Mouse (Mus musculus) urinary bladder, postnatal 36 days (tissue): ENCODE data around the gene BC029722.
A peak's percentile ranks its signal among the peaks of the same experiment; 100 is the strongest.
"Not testable (repeated sequence)": the region's sequence is repeated elsewhere in the genome, so short reads cannot be mapped to it uniquely, and the experiment has no call there.

Experiments
- DNase-seq, 2 experiments: peaks; one replicate each; pipeline ENCODE4 v3.0.0; 2022; ENCODE audit warnings: low spot score in 2 of 2, mixed read lengths in 1 of 2

The BC029722 gene

GRCm38 (mm10) chr2:155819392-155819448, at the start of gene BC029722:
Gene BC029722, minus strand, starts transcription at chr2:155819426.
- no peak for DNase-seq

GRCm38 (mm10) chr2:155868320-155868719, 49.1 kb upstream of the BC029722 start:
- DNase-seq: no peak

- no peak for DNase-seq
Measured at GRCm38 (mm10) chr2:155863301-155863867, 44.2 kb upstream of the BC029722 start.

- peak in 1 of 2 experiments; percentile 12 for DNase-seq
Measured at GRCm38 (mm10) chr2:155862573-155863300, 43.5 kb upstream of the BC029722 start.

GRCm38 (mm10) chr2:155861581-155861980, 42.4 kb upstream of the BC029722 start:
- DNase-seq: no peak

GRCm38 (mm10) chr2:155860102-155860501, 40.9 kb upstream of the BC029722 start:
- DNase-seq: no peak

GRCm38 (mm10) chr2:155852536-155852935, 33.3 kb upstream of the BC029722 start:
- DNase-seq: no peak

- no peak for DNase-seq
Measured at GRCm38 (mm10) chr2:155850120-155850519, 30.9 kb upstream of the BC029722 start.

GRCm38 (mm10) chr2:155849464-155849863, 30.2 kb upstream of the BC029722 start:
- DNase-seq: no peak

GRCm38 (mm10) chr2:155848291-155848690, 29.1 kb upstream of the BC029722 start:
- peak; percentile 70 to 75 for DNase-seq

- DNase-seq: no peak
Measured at GRCm38 (mm10) chr2:155846930-155847329, 27.7 kb upstream of the BC029722 start.

GRCm38 (mm10) chr2:155838961-155839360, 19.7 kb upstream of the BC029722 start:
- DNase-seq: no peak

- no peak for DNase-seq
Measured at GRCm38 (mm10) chr2:155837961-155838360, 18.7 kb upstream of the BC029722 start.

GRCm38 (mm10) chr2:155834732-155835131, 15.5 kb upstream of the BC029722 start, which contains the start of gene Fam83c:
Gene Fam83c, minus strand, starts transcription at chr2:155834854.
- peak; percentile 28 to 61 for DNase-seq

- DNase-seq: not testable (repeated sequence)
Measured at GRCm38 (mm10) chr2:155832087-155832486, 12.9 kb upstream of the BC029722 start.

- no peak for DNase-seq
Measured at GRCm38 (mm10) chr2:155831302-155831701, 12.1 kb upstream of the BC029722 start.

- peak; percentile 38 to 67 for DNase-seq
Measured at GRCm38 (mm10) chr2:155830841-155831240, 11.6 kb upstream of the BC029722 start.

- peak; percentile 77 to 89 for DNase-seq
Measured at GRCm38 (mm10) chr2:155826630-155827424, 7.6 kb upstream of the BC029722 start, which contains the start of gene Eif6. Gene Eif6, minus strand, starts transcription at chr2:155826925.

GRCm38 (mm10) chr2:155825904-155826629, 6.8 kb upstream of the BC029722 start:
- DNase-seq: peak in 1 of 2 experiments; percentile 23

- no peak for DNase-seq
Measured at GRCm38 (mm10) chr2:155823722-155824121, 4.5 kb upstream of the BC029722 start.

- DNase-seq: no peak
Measured at GRCm38 (mm10) chr2:155820779-155821178, 1.6 kb upstream of the BC029722 start.
